Mouse (Mus musculus) Patski (cell line): Measurements from ENCODE around the gene Ell3. TPM values are rescaled to one million over a fixed set of nuclear protein-coding genes. Genes with fewer than 3 reads are reported as not detected.
A peak's percentile ranks its signal among the peaks of the same experiment; 100 is the strongest.

Experiments used
- ATAC-seq: fragments of 100-300 bp; one replicate; pipeline ENCODE4 v1.8.0; 2021
- CTCF ChIA-PET: fragments of 350-600 bp; sonication (Branson Sonifier 250); formaldehyde crosslinking; loops from one replicate; lab custom pipeline; 2022; ENCODE audit warnings: inconsistent platforms; lab: Charles Lee
- POLR2A ChIA-PET: fragments of 350-600 bp; sonication (Branson Sonifier 250); formaldehyde crosslinking; loops from one replicate; lab custom pipeline; 2022; ENCODE audit warnings: antibody characterized with exemption, inconsistent platforms; lab: Charles Lee
- DNase-seq: peaks from one replicate; pipeline ENCODE4 v3.0.0-alpha.2; 2011; ENCODE audit warnings: low read depth, low spot score
- H3K27me3 ChIP-seq: fragments of 371-371 bp; one replicate; pipeline ENCODE4 v1.5.1; 2021
- CTCF ChIP-seq: fragments of 100-300 bp; IDR thresholded peaks from one replicate; pipeline ENCODE4 v1.5.1; 2021
- in situ Hi-C: fragments of 300-500 bp; cut with MboI; formaldehyde crosslinking; loops from 3 replicates; pipeline ENCODE4 v1.11.1; 2018; ENCODE audit warnings: low pct_unique_long_range_greater_than_20kb, mixed read lengths
- polyA plus RNA-seq: library from polyadenylated mRNA; unstranded; gene quantifications from one replicate; pipeline ENCODE4 v1.2.3, GENCODE M21; 2021

The Ell3 gene
- polyA plus RNA-seq, 1 experiment from 2014 or later: 1.6 TPM

- in situ Hi-C loops: no loop called here
- no peak for DNase-seq
- no peak for TF ChIP-seq CTCF
- CTCF ChIA-PET: interaction anchor here (0.6 to 1.4 kb wide), 3 partner anchors 8 to 14 kb away, joined by 3 to 6 read pairs (median 4); no protein-coding TSS in a partner anchor
- no peaks in the 10 kb centered on the region for H3K27me3 ChIP-seq
- ATAC-seq: no peak
- POLR2A ChIA-PET: no interaction called here
Measured at GRCm38 (mm10) chr2:121423166-121423565, 20.9 kb downstream of the Ell3 start.

- no peaks in the 10 kb centered on the region for H3K27me3 ChIP-seq
- ATAC-seq (no peak), DNase-seq (no peak)
- ChIA-PET POLR2A (no interaction called here), CTCF (interaction anchor here (1.2 to 2.1 kb wide), 2 partner anchors 9 to 13 kb away, joined by 3 to 6 read pairs; no protein-coding TSS in a partner anchor)
- in situ Hi-C loops: no loop called here
- TF ChIP-seq CTCF: no peak
Measured at GRCm38 (mm10) chr2:121418476-121418875, 25.6 kb downstream of the Ell3 start.

GRCm38 (mm10) chr2:121416356-121416755, 27.7 kb downstream of the Ell3 start:
- POLR2A ChIA-PET: no interaction called here
- no peaks in the 10 kb centered on the region for H3K27me3 ChIP-seq
- CTCF ChIA-PET: interaction anchor here (1.1 to 1.7 kb wide), 2 partner anchors 13 to 18 kb away, joined by 3 to 4 read pairs; no protein-coding TSS in a partner anchor
- ATAC-seq (no peak), DNase-seq (no peak)
- TF ChIP-seq CTCF: no peak
- in situ Hi-C loops: no loop called here

- DNase-seq (no peak), ATAC-seq (no peak)
- in situ Hi-C loops: no loop called here
- no peak for TF ChIP-seq CTCF
- no peaks in the 10 kb centered on the region for H3K27me3 ChIP-seq
- ChIA-PET POLR2A (no interaction called here), CTCF (interaction anchor here (1.1 to 1.7 kb wide), 2 partner anchors 14 to 19 kb away, joined by 3 to 4 read pairs; no protein-coding TSS in a partner anchor)
Measured at GRCm38 (mm10) chr2:121415591-121415990, 28.5 kb downstream of the Ell3 start.

DNA sequence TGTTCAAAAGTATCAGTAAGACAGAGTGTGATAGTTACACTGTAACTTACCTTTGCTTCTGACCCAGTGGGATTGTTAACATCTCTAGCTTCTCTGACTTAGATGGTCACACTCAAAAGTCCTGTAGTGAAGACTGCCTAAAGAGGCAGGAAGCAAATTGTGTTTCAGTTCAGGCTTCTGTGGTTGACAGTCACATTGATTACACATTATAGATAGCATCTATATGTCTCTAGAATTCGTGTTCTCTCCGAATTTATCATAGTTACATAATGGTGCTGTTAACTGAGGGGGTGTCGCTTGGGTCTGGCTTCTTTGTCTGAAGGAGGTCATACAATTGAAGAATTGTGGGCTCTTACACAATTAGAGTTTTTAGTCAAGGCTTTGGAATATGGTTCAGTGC, 29.0 kb downstream of the Ell3 start:
- ATAC-seq: no peak
- POLR2A ChIA-PET: no interaction called here
- in situ Hi-C loops: no loop called here
- TF ChIP-seq CTCF: no peak
- no peaks in the 10 kb centered on the region for H3K27me3 ChIP-seq
- DNase-seq: no peak
- CTCF ChIA-PET: interaction anchor here (0.6 kb wide), 1 partner anchor 8 kb away, joined by 3 read pairs; no protein-coding TSS in a partner anchor

DNA sequence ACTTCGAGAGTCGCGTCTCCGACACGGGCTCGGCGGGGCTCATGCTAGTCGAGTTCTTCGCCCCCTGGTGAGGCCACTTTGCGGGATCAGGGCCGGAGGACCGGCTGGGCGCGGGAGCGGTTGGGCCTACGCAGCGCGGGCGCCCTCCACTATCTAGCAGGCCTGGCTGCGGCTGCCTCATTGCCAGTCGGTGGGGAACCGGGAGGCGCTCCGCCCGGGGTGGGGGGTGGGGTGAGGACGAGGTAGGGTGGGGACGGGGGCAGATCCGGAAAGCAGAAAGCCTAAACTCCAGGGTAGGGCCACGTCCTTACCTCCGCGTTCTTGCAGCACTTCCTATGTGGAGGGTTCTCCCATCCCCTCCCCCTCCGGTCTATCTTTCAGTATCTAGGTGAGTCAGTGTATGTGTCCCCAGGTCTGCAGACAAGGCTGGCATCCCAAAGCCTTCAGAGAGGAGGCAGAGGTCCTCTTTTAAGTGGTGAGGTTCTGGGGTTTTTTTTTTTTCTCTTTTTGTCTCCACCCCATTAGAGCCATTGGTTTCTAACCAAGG, 29.9 kb downstream of the Ell3 start:
- ChIA-PET POLR2A (interaction anchor here (0.8 kb wide), 1 partner anchor 60 kb away, joined by 5 read pairs; the partner anchor contains the start of gene Mfap1b), CTCF (interaction anchor here (0.6 to 3.0 kb wide), 4 partner anchors 9 to 61 kb away, joined by 3 to 13 read pairs (median 4); no protein-coding TSS in a partner anchor)
- no peak for TF ChIP-seq CTCF
- in situ Hi-C loops: no loop called here
- no peaks in the 10 kb centered on the region for H3K27me3 ChIP-seq
- DNase-seq: peak; percentile 17
- ATAC-seq: peak; percentile 31

DNA sequence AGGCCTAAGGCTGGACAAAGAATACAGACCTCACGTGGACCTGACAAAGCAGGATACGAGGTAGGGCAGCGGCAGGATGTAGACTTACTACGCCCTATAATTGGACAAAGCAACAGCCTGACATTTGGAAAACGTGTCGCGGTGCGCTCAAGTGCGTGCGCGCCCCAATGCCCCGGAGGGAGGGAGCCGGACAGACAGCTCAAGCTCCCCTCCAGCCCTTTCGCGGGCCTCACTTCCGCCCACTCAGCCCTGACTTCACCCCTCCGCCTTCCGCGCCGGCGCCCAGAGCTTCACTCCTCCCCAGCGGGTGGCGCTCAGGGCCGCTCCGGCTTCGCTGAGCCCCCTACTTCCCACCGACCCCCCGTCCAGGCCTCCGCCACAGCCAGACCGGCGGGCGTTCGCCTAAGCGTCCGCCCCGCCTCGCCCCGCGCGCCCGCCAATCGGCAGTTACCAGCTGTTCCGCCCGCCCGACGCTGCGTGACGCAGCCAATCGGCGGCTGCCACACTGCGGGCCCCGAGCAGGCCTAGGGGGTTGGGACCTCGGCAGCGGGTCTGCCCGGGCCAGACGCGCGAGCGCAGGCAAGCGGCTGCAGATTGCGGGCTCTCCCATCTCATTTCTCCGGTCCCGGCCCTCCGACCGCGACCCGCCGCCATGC, 30.6 kb downstream of the Ell3 start, which contains the start of the genes Pdia3 and Catsper2:
Gene Pdia3, plus strand, starts transcription at position 389 of the 656 bp plus-strand sequence.
Gene Catsper2, minus strand, starts transcription at position 406 of the 656 bp plus-strand sequence.
- ChIA-PET POLR2A (interaction anchor here (0.8 kb wide), 1 partner anchor 61 kb away, joined by 5 read pairs; the partner anchor contains the start of gene Mfap1b), CTCF (interaction anchor here (0.7 to 3.0 kb wide), 4 partner anchors 11 to 60 kb away, joined by 3 to 13 read pairs (median 4); no protein-coding TSS in a partner anchor)
- H3K27me3 ChIP-seq: no peaks in the 10 kb centered on the region
- in situ Hi-C loops: no loop called here
- ATAC-seq (peak; percentile 98), DNase-seq (peak; percentile 57)
- peak; percentile 64 for TF ChIP-seq CTCF

DNA sequence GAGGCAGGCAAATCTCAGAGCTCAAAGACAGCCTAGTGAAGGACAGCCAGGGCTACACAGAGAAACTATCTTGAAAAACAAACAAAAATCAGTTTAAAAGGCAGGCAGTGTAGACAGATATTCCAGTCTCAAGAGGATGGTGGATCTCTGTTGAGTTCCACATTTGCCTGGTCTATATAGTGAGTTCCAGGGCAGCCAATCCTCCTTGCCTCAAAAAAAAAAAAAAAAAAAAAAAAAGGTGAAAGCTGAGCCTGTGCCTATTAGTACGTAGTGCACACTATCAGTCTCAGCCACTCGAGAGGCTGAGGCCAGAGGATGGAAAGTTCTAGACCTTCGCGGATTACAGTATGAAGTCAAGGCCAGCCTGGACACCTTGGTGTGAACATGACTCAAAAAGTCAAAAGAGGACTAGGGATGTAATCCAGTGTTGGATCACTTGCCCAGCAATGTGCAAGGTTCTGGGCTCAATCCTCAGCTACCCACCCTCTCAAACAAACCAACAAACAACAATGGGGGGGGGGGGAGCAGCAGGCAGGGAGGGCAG, 31.2 kb downstream of the Ell3 start:
- POLR2A ChIA-PET: interaction anchor here (0.6 to 1.0 kb wide), 2 partner anchors 15 to 61 kb away, joined by 3 to 4 read pairs; partner anchors contain the start of gene Mfap1b
- in situ Hi-C loops: no loop called here
- peak; percentile 0 for ATAC-seq
- no peak for DNase-seq
- TF ChIP-seq CTCF: no peak
- CTCF ChIA-PET: interaction anchor here (0.7 to 3.0 kb wide), 4 partner anchors 12 to 60 kb away, joined by 3 to 13 read pairs (median 4); no protein-coding TSS in a partner anchor
- H3K27me3 ChIP-seq: no peaks in the 10 kb centered on the region

DNA sequence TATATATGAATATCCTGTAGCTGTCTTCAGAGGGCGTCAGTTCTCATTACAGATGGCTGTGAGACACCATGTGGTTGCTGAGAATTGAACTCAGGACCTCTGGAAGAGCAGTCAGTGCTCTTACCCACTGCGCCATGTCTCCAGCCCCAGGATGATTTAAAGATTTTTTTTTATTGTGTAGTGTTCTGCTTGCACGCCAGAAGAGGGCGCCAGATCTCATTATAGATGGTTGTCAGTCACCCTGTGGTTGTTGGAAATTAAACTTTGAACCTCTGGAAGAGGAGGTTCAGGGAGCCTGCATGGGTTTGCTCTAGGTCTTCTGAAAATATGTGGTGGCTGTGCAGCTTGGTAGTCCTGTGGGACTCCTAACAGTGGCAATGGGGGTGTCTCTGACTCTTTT, 35.9 kb downstream of the Ell3 start:
- DNase-seq: no peak
- ChIA-PET CTCF (interaction anchor here (0.9 to 1.5 kb wide), 4 partner anchors 9 to 51 kb away, joined by 3 to 4 read pairs (median 4); partner anchors contain the start of gene Ckmt1), POLR2A (no interaction called here)
- no peak for ATAC-seq
- in situ Hi-C loops: loop anchor here (5.0 kb wide), 1 partner anchor 69 kb away; no protein-coding TSS in a partner anchor
- TF ChIP-seq CTCF: peak; percentile 71
- no peaks in the 10 kb centered on the region for H3K27me3 ChIP-seq

- DNase-seq (no peak), ATAC-seq (no peak)
- in situ Hi-C loops: loop anchor here (5.0 kb wide), 1 partner anchor 216 kb away; no protein-coding TSS in a partner anchor
- ChIA-PET POLR2A (no interaction called here), CTCF (no interaction called here)
- H3K27me3 ChIP-seq: no peaks in the 10 kb centered on the region
- no peak for TF ChIP-seq CTCF
Measured at GRCm38 (mm10) chr2:121403296-121403695, 40.8 kb downstream of the Ell3 start.
